Mouse (Mus musculus) MEL (cell line): Measurements from ENCODE around the gene Thbs2. TPM values are rescaled to one million over a fixed set of nuclear protein-coding genes. Genes with fewer than 3 reads are reported as not detected.
"Not testable (repeated sequence)": the region's sequence is repeated elsewhere in the genome, so short reads cannot be mapped to it uniquely, and the experiment has no call there.

Experiments used
- DNase-seq: peaks from one replicate; pipeline ENCODE4 v3.0.0; 2011; ENCODE audit warnings: low read depth, low spot score
- H3K27ac ChIP-seq: 2 replicates; pipeline ENCODE4 v1.5.1; 2012; ENCODE audit warnings: low read depth, mild to moderate bottlenecking, control low read depth, low read length, moderate library complexity; ENCODE audit not compliant: control insufficient read depth
- H3K27me3 ChIP-seq, 2 experiments: fragments of 150-350 bp in 1 of 2; sonication (generic) in 1 of 2; 2 replicates each; pipeline ENCODE4 v1.6.1; 2012; ENCODE audit warnings: low read length in 2 of 2, mild to moderate bottlenecking in 2 of 2, improper control_type of control experiment in 1 of 2, moderate library complexity in 1 of 2; ENCODE audit not compliant: insufficient read depth in 2 of 2, control insufficient read depth in 1 of 2
- H3K36me3 ChIP-seq, 2 experiments: 2 replicates each; pipeline ENCODE4 v1.6.1; 2012 to 2014; ENCODE audit warnings: low read length in 2 of 2, improper control_type of control experiment in 1 of 2, inconsistent platforms in 1 of 2, mild to moderate bottlenecking in 1 of 2; ENCODE audit not compliant: insufficient read depth in 2 of 2, control insufficient read depth in 1 of 2
- H3K4me1 ChIP-seq, 2 experiments: fragments of 150-350 bp in 1 of 2; sonication (generic) in 1 of 2; 2 replicates each; pipeline ENCODE4 v1.6.1; 2012; ENCODE audit warnings: low read length in 2 of 2, improper control_type of control experiment in 1 of 2, mild to moderate bottlenecking in 1 of 2; ENCODE audit not compliant: insufficient read depth in 2 of 2, control insufficient read depth in 1 of 2
- H3K4me3 ChIP-seq, 2 experiments: fragments of 150-350 bp in 1 of 2; sonication (generic) in 1 of 2; 2 replicates each; pipeline ENCODE4 v1.5.1; 2012; ENCODE audit warnings: low read depth in 2 of 2, low read length in 2 of 2, mild to moderate bottlenecking in 2 of 2, moderate library complexity in 2 of 2, control low read depth in 1 of 2, improper control_type of control experiment in 1 of 2; ENCODE audit not compliant: control insufficient read depth in 1 of 2, insufficient read depth in 1 of 2
- H3K79me2 ChIP-seq: 2 replicates; pipeline ENCODE4 v1.6.1; 2012; ENCODE audit warnings: mild to moderate bottlenecking, low read length, moderate library complexity; ENCODE audit not compliant: control insufficient read depth, poor library complexity, insufficient read depth
- H3K9ac ChIP-seq: 2 replicates; pipeline ENCODE4 v1.6.1; 2012; ENCODE audit warnings: low read depth, mild to moderate bottlenecking, control low read depth, low read length, moderate library complexity; ENCODE audit not compliant: control insufficient read depth, poor library complexity, severe bottlenecking
- H3K9me3 ChIP-seq: fragments of 150-350 bp; sonication (generic); replicated peaks from 2 replicates; pipeline ENCODE4 v1.6.1; 2012; ENCODE audit warnings: mild to moderate bottlenecking, low read length, improper control_type of control experiment, moderate library complexity; ENCODE audit not compliant: insufficient read depth
- BHLHE40 ChIP-seq: IDR thresholded peaks from 2 replicates; pipeline ENCODE4 v1.6.1; 2012; ENCODE audit warnings: low read depth, mild to moderate bottlenecking, inconsistent platforms, low read length, improper control_type of control experiment, borderline replicate concordance
- CHD1 ChIP-seq: IDR thresholded peaks from 2 replicates; pipeline ENCODE4 v1.6.1; 2012; ENCODE audit warnings: low read depth, mild to moderate bottlenecking, inconsistent platforms, low read length, improper control_type of control experiment
- CHD2 ChIP-seq: IDR thresholded peaks from 2 replicates; pipeline ENCODE4 v1.6.1; 2011; ENCODE audit warnings: low read length, improper control_type of control experiment
- CTCF ChIP-seq, 3 experiments: IDR thresholded peaks in 2 of 3; conservative IDR thresholded peaks in 1 of 3; 2 replicates each; pipeline ENCODE4 v1.5.1; 2011 to 2012; ENCODE audit warnings: low read length in 3 of 3, low read depth in 2 of 3, mild to moderate bottlenecking in 2 of 3, improper control_type of control experiment in 1 of 3, inconsistent platforms in 1 of 3, mixed read lengths in 1 of 3, moderate library complexity in 1 of 3; ENCODE audit not compliant: control insufficient read depth in 1 of 3, insufficient read depth in 1 of 3, poor library complexity in 1 of 3, severe bottlenecking in 1 of 3
- E2F4 ChIP-seq: IDR thresholded peaks from 2 replicates; pipeline ENCODE4 v1.6.1; 2011; ENCODE audit warnings: low read depth, low read length, improper control_type of control experiment, borderline replicate concordance
- EP300 ChIP-seq, 2 experiments: IDR thresholded peaks; 2 replicates each; pipeline ENCODE4 v1.6.1; 2011; ENCODE audit warnings: improper control_type of control experiment in 2 of 2, low read length in 2 of 2, low read depth in 1 of 2, mild to moderate bottlenecking in 1 of 2
- ETS1 ChIP-seq: IDR thresholded peaks from 2 replicates; pipeline ENCODE4 v1.6.1; 2012; ENCODE audit warnings: low read depth, mild to moderate bottlenecking, inconsistent platforms, low read length, improper control_type of control experiment, moderate library complexity
- GABPA ChIP-seq: IDR thresholded peaks from 2 replicates; pipeline ENCODE4 v1.6.1; 2012; ENCODE audit warnings: low read depth, mild to moderate bottlenecking, inconsistent platforms, low read length, improper control_type of control experiment, moderate library complexity
- HCFC1 ChIP-seq: IDR thresholded peaks from 2 replicates; pipeline ENCODE4 v1.6.1; 2012; ENCODE audit warnings: low read depth, mild to moderate bottlenecking, inconsistent platforms, low read length, improper control_type of control experiment, moderate library complexity
- JUND ChIP-seq: IDR thresholded peaks from 2 replicates; pipeline ENCODE4 v1.6.1; 2011; ENCODE audit warnings: low read depth, mild to moderate bottlenecking, improper control_type of control experiment, low read length
- MAFK ChIP-seq: IDR thresholded peaks from 2 replicates; pipeline ENCODE4 v1.6.1; 2011; ENCODE audit warnings: low read depth, mild to moderate bottlenecking, low read length, improper control_type of control experiment, borderline replicate concordance
- MAZ ChIP-seq: IDR thresholded peaks from 2 replicates; pipeline ENCODE4 v1.6.1; 2012; ENCODE audit warnings: low read depth, mild to moderate bottlenecking, inconsistent platforms, low read length, improper control_type of control experiment
- MYB ChIP-seq: IDR thresholded peaks from 2 replicates; pipeline ENCODE4 v1.6.1; 2011; ENCODE audit warnings: mild to moderate bottlenecking, low read depth, low read length, improper control_type of control experiment
- MYC ChIP-seq: IDR thresholded peaks from 2 replicates; pipeline ENCODE4 v1.6.1; 2011; ENCODE audit warnings: low read depth, mild to moderate bottlenecking, low read length, improper control_type of control experiment, moderate library complexity
- POLR2AphosphoS2 ChIP-seq: IDR thresholded peaks from 2 replicates; pipeline ENCODE4 v1.6.1; 2011; ENCODE audit warnings: low read length, improper control_type of control experiment
- SMC3 ChIP-seq: IDR thresholded peaks from 2 replicates; pipeline ENCODE4 v1.6.1; 2011; ENCODE audit warnings: low read depth, low read length, improper control_type of control experiment
- TBP ChIP-seq: IDR thresholded peaks from 2 replicates; pipeline ENCODE4 v1.8.0; 2011; ENCODE audit warnings: low read depth, low read length, improper control_type of control experiment
- TCF12 ChIP-seq: IDR thresholded peaks from 2 replicates; pipeline ENCODE4 v1.6.1; 2014; ENCODE audit warnings: low read depth, mild to moderate bottlenecking, inconsistent platforms, low read length, improper control_type of control experiment, moderate library complexity
- UBTF ChIP-seq: IDR thresholded peaks from 2 replicates; pipeline ENCODE4 v1.6.1; 2012; ENCODE audit warnings: low read depth, mild to moderate bottlenecking, inconsistent platforms, low read length, improper control_type of control experiment, moderate library complexity, borderline replicate concordance; ENCODE audit not compliant: insufficient read depth
- USF1 ChIP-seq: IDR thresholded peaks from 2 replicates; pipeline ENCODE4 v1.6.1; 2014; ENCODE audit warnings: low read depth, mild to moderate bottlenecking, inconsistent platforms, low read length, improper control_type of control experiment, moderate library complexity
- ZNF384 ChIP-seq: IDR thresholded peaks from 2 replicates; pipeline ENCODE4 v1.6.1; 2012; ENCODE audit warnings: low read depth, mild to moderate bottlenecking, inconsistent platforms, low read length, improper control_type of control experiment
- polyA plus RNA-seq, 2 experiments: library from polyadenylated mRNA; stranded (reverse) in 1 of 2; unstranded in 1 of 2; fragments of >175 nt in 1 of 2; fragments of >200 nt in 1 of 2; gene quantifications; 2 replicates each; pipeline versions ENCODE4 v1.2.1 to v1.2.4; 2012; ENCODE audit warnings: low replicate concordance in 2 of 2, low read depth in 1 of 2; ENCODE audit not compliant: insufficient read length in 2 of 2, insufficient read depth in 1 of 2, missing spikeins in 1 of 2
- total RNA-seq: library from RNA; depleted of rRNA; stranded (reverse); fragments of 300-350 nt; gene quantifications from 2 replicates; pipeline ENCODE4 v1.2.3, GENCODE M21; 2012

Thbs2 gene
- total and polyA plus RNA-seq, 3 experiments, result not detected

- no peak for TF ChIP-seq MAZ
- TF ChIP-seq CTCF (IDR thresholded peaks at IDR 0.05 in 2 of 3, conservative IDR thresholded peaks at IDR 0.05 in 1 of 3; ENCODE audit: control insufficient read depth in 1 of 3, insufficient read depth in 1 of 3, low read depth in 2 of 3, low read length in 3 of 3, poor library complexity in 1 of 3, severe bottlenecking in 1 of 3), result no peak
- H3K4me1 ChIP-seq, result no peaks in the 10 kb centered on the region
- H3K79me2 ChIP-seq, result no peaks in the 10 kb centered on the region
- no peaks in the 10 kb centered on the region for H3K36me3 ChIP-seq
- H3K27me3 ChIP-seq, result no peaks in the 10 kb centered on the region
- no peak for DNase-seq
- H3K9ac ChIP-seq, result no peak overlapping the region
- no peaks in the 10 kb centered on the region for H3K9me3 ChIP-seq
- H3K27ac ChIP-seq, result no peak overlapping the region
- no peak overlapping the region for H3K4me3 ChIP-seq
Measured at GRCm38 (mm10) chr17:14628901-14629300, 65.1 kb downstream of the Thbs2 start.

- Histone ChIP-seq H3K4me3 (no peak overlapping the region), H3K27me3 (no peaks in the 10 kb centered on the region), H3K4me1 (no peaks in the 10 kb centered on the region)
Measured at GRCm38 (mm10) chr17:14627828-14628338, 66.2 kb downstream of the Thbs2 start.

GRCm38 (mm10) chr17:14624433-14624832 is 69.6 kb downstream of the Thbs2 start:
- no peaks in the 10 kb centered on the region for H3K27me3 ChIP-seq
- no peaks in the 10 kb centered on the region for H3K36me3 ChIP-seq
- no peaks in the 10 kb centered on the region for H3K79me2 ChIP-seq
- H3K4me3 ChIP-seq, result no peak overlapping the region
- H3K9ac ChIP-seq, result no peak overlapping the region
- no peak overlapping the region for H3K27ac ChIP-seq
- no peak for DNase-seq
- H3K9me3 ChIP-seq, result no peaks in the 10 kb centered on the region
- no peaks in the 10 kb centered on the region for H3K4me1 ChIP-seq
- no peak for TF ChIP-seq CHD1
- TF ChIP-seq USF1, result no peak
- no peak for TF ChIP-seq CHD2
- TF ChIP-seq HCFC1, result no peak
- no peak for TF ChIP-seq E2F4
- TF ChIP-seq MAFK, result no peak
- no peak for TF ChIP-seq MYB
- no peak for TF ChIP-seq MYC
- TF ChIP-seq TCF12, result no peak
- TF ChIP-seq UBTF, result no peak
- TF ChIP-seq GABPA, result no peak
- no peak for TF ChIP-seq ZNF384
- no peak for TF ChIP-seq EP300 (IDR thresholded peaks at IDR 0.05; ENCODE audit: low read depth in 1 of 2, low read length in 2 of 2)
- TF ChIP-seq POLR2AphosphoS2, result no peak
- no peak for TF ChIP-seq SMC3
- no peak for TF ChIP-seq CTCF (IDR thresholded peaks at IDR 0.05 in 2 of 3, conservative IDR thresholded peaks at IDR 0.05 in 1 of 3; ENCODE audit: control insufficient read depth in 1 of 3, insufficient read depth in 1 of 3, low read depth in 2 of 3, low read length in 3 of 3, poor library complexity in 1 of 3, severe bottlenecking in 1 of 3)
- no peak for TF ChIP-seq TBP
- TF ChIP-seq ETS1, result no peak
- no peak for TF ChIP-seq JUND
- TF ChIP-seq BHLHE40, result no peak

More at GRCm38 (mm10) chr17:14627828-14628338, 66.2 kb downstream of the Thbs2 start:
- H3K36me3 ChIP-seq, result no peaks in the 10 kb centered on the region
- no peak for TF ChIP-seq JUND
- no peak for TF ChIP-seq SMC3
- TF ChIP-seq, all 39 proteins: peak for 0
- Histone ChIP-seq H3K9ac (no peak overlapping the region), H3K9me3 (no peaks in the 10 kb centered on the region), H3K79me2 (no peaks in the 10 kb centered on the region), H3K27ac (no peak overlapping the region)
- DNase-seq, result no peak

GRCm38 (mm10) chr17:14621006-14621405 is 73.0 kb downstream of the Thbs2 start:
- not testable (repeated sequence) for H3K9me3 ChIP-seq, H3K4me1 ChIP-seq, H3K79me2 ChIP-seq, H3K27ac ChIP-seq, H3K27me3 ChIP-seq, H3K9ac ChIP-seq, DNase-seq, H3K4me3 ChIP-seq, H3K36me3 ChIP-seq
